Mouse (Mus musculus) liver, embryonic 14.5 days (tissue): ENCODE data around the gene Ppp1r1a. TPM values are rescaled to one million over a fixed set of nuclear protein-coding genes. Genes with fewer than 3 reads are reported as not detected.

Experiments
- ATAC-seq: fragments of 200-750 bp; cut with Nextera tagmentation; 2 replicates; pipeline ENCODE4 v1.8.0; 2017; ENCODE audit warnings: moderate number of reproducible peaks, mild to moderate bottlenecking, moderate library complexity; ENCODE audit not compliant: insufficient read depth
- DNase-seq, 3 experiments: peaks; one replicate each; pipeline ENCODE4 v3.0.0-alpha.2; 2012 to 2013; ENCODE audit warnings: low read depth in 3 of 3, low spot score in 3 of 3
- H3K27ac ChIP-seq: fragments of 300-500 bp; sonication (generic); 2 replicates; pipeline ENCODE4 v1.5.1; 2014; ENCODE audit warnings: moderate library complexity, mild to moderate bottlenecking, control low read depth, inconsistent platforms
- H3K27me3 ChIP-seq: fragments of 300-500 bp; sonication (generic); 2 replicates; pipeline ENCODE4 v1.6.1; 2014; ENCODE audit warnings: mild to moderate bottlenecking, low read length, moderate library complexity; ENCODE audit not compliant: control insufficient read depth, insufficient read depth
- H3K36me3 ChIP-seq: fragments of 300-500 bp; sonication (generic); replicated peaks from 2 replicates; pipeline ENCODE4 v1.6.1; 2014; ENCODE audit warnings: low read depth; ENCODE audit not compliant: control insufficient read depth, insufficient read depth
- H3K4me1 ChIP-seq, 2 experiments: fragments of 200-500 bp in 1 of 2; fragments of 300-500 bp in 1 of 2; sonication (generic) in 1 of 2; replicated peaks; 2 replicates each; pipeline ENCODE4 v1.6.1; 2012 to 2014; ENCODE audit warnings: antibody characterized with exemption in 1 of 2, inconsistent platforms in 1 of 2, low read length in 1 of 2; ENCODE audit not compliant: control insufficient read depth in 2 of 2, insufficient read depth in 2 of 2
- H3K4me2 ChIP-seq: fragments of 300-500 bp; sonication (generic); 2 replicates; pipeline ENCODE4 v1.6.1; 2014; ENCODE audit warnings: low read depth, mild to moderate bottlenecking, control low read depth, moderate library complexity
- H3K4me3 ChIP-seq, 2 experiments: fragments of 200-500 bp in 1 of 2; fragments of 300-500 bp in 1 of 2; sonication (generic) in 1 of 2; 2 replicates each; pipeline ENCODE4 v1.5.1; 2012 to 2014; ENCODE audit warnings: low read depth in 2 of 2, low read length in 2 of 2, mild to moderate bottlenecking in 2 of 2, control low read depth in 1 of 2, inconsistent platforms in 1 of 2, moderate library complexity in 1 of 2; ENCODE audit not compliant: insufficient read depth in 1 of 2
- H3K9ac ChIP-seq: fragments of 300-500 bp; sonication (generic); replicated peaks from 2 replicates; pipeline ENCODE4 v1.6.1; 2014; ENCODE audit warnings: mild to moderate bottlenecking, control low read depth, moderate library complexity
- H3K9me3 ChIP-seq: fragments of 300-500 bp; sonication (generic); 2 replicates; pipeline ENCODE4 v1.6.1; 2016; ENCODE audit warnings: low read length, mixed read lengths; ENCODE audit not compliant: control insufficient read depth
- CTCF ChIP-seq: IDR thresholded peaks from 2 replicates; pipeline ENCODE4 v1.5.1; 2016; ENCODE audit warnings: antibody characterized with exemption, low read depth, control low read depth
- EP300 ChIP-seq: IDR thresholded peaks from 2 replicates; pipeline ENCODE4 v1.6.1; 2016; ENCODE audit warnings: antibody characterized with exemption, low read depth
- whole genome bisulfite sequencing: fragments of 180-500 bp; shearing (Covaris S2); extraction: QIAGEN DNeasy Blood & Tissue Kit; methylation state at CpG from one replicate; pipeline ENCODE4 v1.1.7; 2014; ENCODE audit not compliant: insufficient replicate concordance; 5-methylcytosine and 5-hydroxymethylcytosine counted together
- polyA plus RNA-seq, 2 experiments: library from polyadenylated mRNA; depleted of rRNA in 1 of 2; stranded (reverse) in 1 of 2; unstranded in 1 of 2; fragments of >200 nt; fragmentation: Nextera tagmentation in 1 of 2; extraction: Ambion mirVana in 1 of 2; gene quantifications; 2 replicates each; pipeline versions ENCODE4 v1.2.1 to v1.2.3; 2012 to 2014

Gene Ppp1r1a
- polyA plus RNA-seq, 2 experiments = 0.09 to 0.20 TPM

DNA sequence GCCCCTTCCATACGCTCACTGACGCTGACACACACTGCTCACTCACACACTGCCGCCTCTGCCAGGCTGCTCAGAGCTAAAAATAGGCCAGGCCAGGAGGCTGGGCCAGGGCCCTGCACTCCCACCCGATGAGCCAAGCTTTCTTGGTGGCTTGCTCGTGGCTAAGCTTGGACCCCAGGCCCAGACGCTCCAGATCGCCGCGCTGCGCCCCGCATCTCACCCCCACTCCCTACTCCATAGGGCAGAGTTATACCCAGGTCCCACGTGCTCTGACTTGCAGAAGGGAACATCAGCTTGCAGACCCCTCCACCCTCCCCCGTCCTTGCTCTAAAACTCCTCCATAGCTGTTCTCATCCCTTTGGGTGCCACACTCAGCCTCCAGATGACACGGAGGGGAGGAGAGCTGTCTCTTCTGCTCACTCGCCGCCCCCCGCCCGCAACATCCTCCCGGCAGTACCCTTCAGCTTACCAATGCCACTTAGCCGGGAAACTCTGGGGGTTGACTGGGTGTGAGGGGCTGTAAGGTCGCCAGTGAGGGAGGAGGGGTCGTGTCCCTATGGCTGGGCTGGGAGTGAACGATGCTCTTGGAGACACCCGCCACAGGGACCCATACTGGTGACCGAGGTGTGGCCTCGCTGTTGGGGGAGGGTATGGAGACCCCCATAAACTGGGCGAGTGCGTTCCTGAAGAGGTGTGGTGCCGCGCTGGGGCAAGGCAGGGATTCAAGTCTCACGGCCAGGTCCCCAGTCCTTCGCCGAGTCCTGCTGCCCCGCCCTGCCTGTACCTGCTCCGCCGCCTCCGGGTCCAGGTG, 587 bp downstream of the Ppp1r1a start:
- Histone ChIP-seq H3K4me3 (peak overlapping the region; percentile 20 to 26; a peak in 3 of 4 replicates), H3K27ac (no peak overlapping the region), H3K9ac (no peak overlapping the region), H3K4me1 (no peaks in the 10 kb centered on the region), H3K9me3 (no peaks in the 10 kb centered on the region), H3K36me3 (no peaks in the 10 kb centered on the region), H3K4me2 (peak overlapping the region; percentile 45), H3K27me3 (peaks cover 25% of the 10 kb centered on the region)
- TF ChIP-seq EP300 = no peak
- ATAC-seq (no peak), DNase-seq (no peak)
- WGBS = 2% methylated on average over 37 of the region's 37 CpGs

DNA sequence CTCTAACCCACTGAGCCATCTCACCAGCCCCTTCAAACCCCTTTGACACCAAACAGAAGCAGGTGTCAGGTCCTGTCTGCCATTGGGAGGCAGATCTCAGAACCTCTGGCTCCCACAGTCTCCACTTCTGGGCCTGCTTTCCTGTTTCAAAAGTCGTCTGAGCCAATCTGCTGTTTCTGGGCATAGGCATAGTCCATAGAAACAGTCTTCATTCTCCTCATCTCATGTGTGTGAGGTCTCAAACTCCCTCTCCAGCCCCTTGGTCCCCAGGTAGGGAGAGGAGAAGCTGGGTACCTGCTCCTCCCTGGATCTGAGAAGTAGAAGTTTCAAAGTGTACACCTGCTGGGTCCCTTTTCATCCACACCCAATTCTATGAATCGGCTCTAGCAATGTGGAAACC, 1.3 kb downstream of the Ppp1r1a start:
- no peak for DNase-seq
- WGBS = 20% methylated on average over 2 of the region's 2 CpGs
- no peaks in the 10 kb centered on the region for H3K4me1 ChIP-seq

DNA sequence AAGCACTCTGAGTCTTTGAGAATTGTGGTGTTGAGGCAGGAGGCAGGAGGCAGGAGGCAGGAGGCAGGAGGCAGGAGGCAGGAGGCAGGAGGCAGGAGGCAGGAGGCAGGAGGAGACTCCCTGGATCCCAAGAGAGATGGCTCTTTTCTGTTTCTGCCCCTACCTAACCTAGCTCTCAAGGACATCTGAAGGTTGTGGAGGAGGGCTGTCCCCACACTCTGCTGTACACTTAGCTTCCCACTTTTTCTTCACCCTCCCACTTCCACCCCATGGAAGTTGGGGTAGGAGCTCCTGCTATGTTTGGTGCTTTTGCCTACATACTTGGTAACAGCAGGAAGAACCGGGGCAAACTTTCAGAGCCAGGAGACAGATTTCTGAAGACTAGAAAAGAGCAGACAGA, 2.0 kb downstream of the Ppp1r1a start:
- H3K4me3 ChIP-seq = no peak overlapping the region
- no peaks in the 10 kb centered on the region for H3K9me3 ChIP-seq
- TF ChIP-seq EP300 (no peak), CTCF (no peak)
- no peaks in the 10 kb centered on the region for H3K4me1 ChIP-seq
- 24% methylated on average over 1 of the region's 1 CpGs for WGBS
- ATAC-seq (no peak), DNase-seq (no peak)
- H3K4me2 ChIP-seq = no peak overlapping the region
- H3K9ac ChIP-seq = no peak overlapping the region
- no peaks in the 10 kb centered on the region for H3K36me3 ChIP-seq
- no peak overlapping the region for H3K27ac ChIP-seq
- peaks cover 25% of the 10 kb centered on the region for H3K27me3 ChIP-seq

More for the DNA sequence above, 1.3 kb downstream of the Ppp1r1a start:
- Histone ChIP-seq H3K4me3 (no peak overlapping the region), H3K9me3 (no peaks in the 10 kb centered on the region), H3K36me3 (no peaks in the 10 kb centered on the region), H3K27ac (no peak overlapping the region), H3K4me2 (no peak overlapping the region), H3K27me3 (peaks cover 25% of the 10 kb centered on the region), H3K9ac (no peak overlapping the region)
- no peak for ATAC-seq
- no peak for TF ChIP-seq CTCF

DNA sequence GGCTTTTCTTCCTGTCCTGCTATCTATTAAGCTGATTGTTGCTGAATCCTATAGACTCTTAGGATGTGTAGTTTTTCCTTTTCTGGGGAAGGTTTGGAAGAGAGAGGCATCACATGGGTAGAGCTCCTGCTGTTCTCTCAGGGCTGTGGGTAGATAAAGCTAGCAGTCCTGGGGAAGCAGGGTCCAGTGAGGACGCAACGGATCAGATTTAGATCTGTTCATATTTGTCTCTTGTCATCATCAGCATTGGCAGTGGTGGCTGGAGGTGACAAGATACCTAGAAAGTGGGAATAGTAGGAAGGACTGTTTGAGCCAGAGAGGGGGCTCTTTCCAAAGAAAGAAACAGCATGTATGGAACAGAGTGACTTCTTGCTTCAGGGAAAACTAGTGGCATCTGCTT, 2.8 kb downstream of the Ppp1r1a start:
- WGBS = 53% methylated on average over 2 of the region's 2 CpGs
- H3K9me3 ChIP-seq = no peaks in the 10 kb centered on the region
- no peak overlapping the region for H3K27ac ChIP-seq
- H3K9ac ChIP-seq = no peak overlapping the region
- peaks cover 25% of the 10 kb centered on the region for H3K27me3 ChIP-seq
- H3K36me3 ChIP-seq = no peaks in the 10 kb centered on the region
- no peak for ATAC-seq
- no peak overlapping the region for H3K4me2 ChIP-seq
- no peak overlapping the region for H3K4me3 ChIP-seq
- no peaks in the 10 kb centered on the region for H3K4me1 ChIP-seq
- TF ChIP-seq EP300 (no peak), CTCF (no peak)
- no peak for DNase-seq

- DNase-seq (no peak), ATAC-seq (no peak)
- WGBS = 63% methylated on average over 7 of the region's 7 CpGs
- Histone ChIP-seq H3K4me2 (no peak overlapping the region), H3K9me3 (no peaks in the 10 kb centered on the region), H3K36me3 (no peaks in the 10 kb centered on the region), H3K27ac (no peak overlapping the region), H3K27me3 (peaks cover 25% of the 10 kb centered on the region), H3K9ac (no peak overlapping the region), H3K4me3 (no peak overlapping the region), H3K4me1 (no peaks in the 10 kb centered on the region)
- TF ChIP-seq EP300 (no peak), CTCF (no peak)
These were observed 3.7 kb downstream of the Ppp1r1a start for GRCm38 (mm10) chr15:103534054-103534620.
